Mouse (Mus musculus): ENCODE measurements around the gene Kif26b. TPM values are rescaled to one million over a fixed set of nuclear protein-coding genes. Genes with fewer than 3 reads are reported as not detected.

The Kif26b gene
- polyA plus RNA-seq, 1 experiment from 2014 or later = 7.6 TPM

DNA sequence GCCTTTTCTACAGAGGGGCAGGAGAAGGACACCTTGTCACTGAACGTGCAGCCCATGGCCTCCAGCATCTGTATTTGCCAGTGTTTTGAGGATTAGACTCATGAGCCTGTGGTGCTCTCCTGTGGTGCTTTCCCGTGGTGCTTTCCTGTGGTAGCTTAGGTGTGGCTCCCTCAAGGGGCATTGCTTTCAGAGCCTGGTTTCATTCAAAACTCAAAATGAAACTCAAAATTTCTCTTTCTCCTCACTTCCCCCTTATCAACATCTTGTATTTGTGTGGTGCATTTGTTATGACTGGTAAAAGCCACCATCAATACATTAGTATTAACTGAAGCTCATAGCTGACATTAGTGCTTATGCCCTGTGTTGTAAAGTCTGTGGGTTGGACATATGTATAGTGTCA is 112.9 kb downstream of the Kif26b start:
- H3K9me3 ChIP-seq (ENCODE audit: control insufficient read depth, low read depth, low read length) = no peaks in the 10 kb centered on the region
- H3K27ac ChIP-seq (ENCODE audit: low read length) = no peak overlapping the region
- 68% methylated on average over 2 of the region's 2 CpGs for WGBS
- H3K36me3 ChIP-seq (ENCODE audit: control insufficient read depth, insufficient read depth, low read length) = no peaks in the 10 kb centered on the region
- no peak for ATAC-seq (ENCODE audit: insufficient number of reproducible peaks, insufficient read depth, low FRiP score, low read depth)
- H3K4me3 ChIP-seq (ENCODE audit: low read depth, low read length) = no peak overlapping the region
- H3K27me3 ChIP-seq (ENCODE audit: control insufficient read depth, insufficient read depth, low read length) = no peaks in the 10 kb centered on the region
- no peak overlapping the region for H3K4me2 ChIP-seq (replicated peaks; ENCODE audit: low read depth, low read length)
- H3K4me1 ChIP-seq (ENCODE audit: control insufficient read depth, insufficient read depth, low read length) = 0 out of 2 replicates have a peak, but pooled peaks cover 13% of the 10 kb centered on the region
- H3K9ac ChIP-seq (replicated peaks; ENCODE audit: low read depth, low read length) = no peak overlapping the region

DNA sequence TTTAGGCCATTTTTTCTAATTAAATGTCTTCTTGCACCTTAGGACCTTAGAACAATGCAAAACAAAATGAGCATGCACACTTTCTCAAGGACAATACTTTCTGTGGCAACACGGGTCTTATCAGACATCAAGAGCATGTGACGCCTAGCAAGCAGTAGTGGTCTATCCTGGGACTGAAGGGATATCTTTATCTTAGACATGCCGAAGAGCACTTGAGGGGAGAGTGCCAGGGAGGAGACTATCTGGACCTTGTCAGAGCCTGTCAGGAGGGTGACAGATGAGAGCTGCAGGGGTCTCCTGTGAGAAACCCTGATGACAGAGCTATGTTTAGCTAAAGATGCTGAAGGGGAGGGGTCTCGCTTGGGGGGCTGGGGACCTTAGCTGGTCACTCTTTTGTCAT is 116.0 kb downstream of the Kif26b start:
- WGBS = 51% methylated on average over 4 of the region's 4 CpGs
- no peak overlapping the region for H3K9ac ChIP-seq (replicated peaks; ENCODE audit: low read depth, low read length)
- no peaks in the 10 kb centered on the region for H3K36me3 ChIP-seq (ENCODE audit: control insufficient read depth, insufficient read depth, low read length)
- H3K27ac ChIP-seq (ENCODE audit: low read length) = no peak overlapping the region
- no peak overlapping the region for H3K4me3 ChIP-seq (ENCODE audit: low read depth, low read length)
- no peak for ATAC-seq (ENCODE audit: insufficient number of reproducible peaks, insufficient read depth, low FRiP score, low read depth)
- no peaks in the 10 kb centered on the region for H3K9me3 ChIP-seq (ENCODE audit: control insufficient read depth, low read depth, low read length)
- H3K27me3 ChIP-seq (ENCODE audit: control insufficient read depth, insufficient read depth, low read length) = no peaks in the 10 kb centered on the region
- 0 out of 2 replicates have a peak, but pooled peaks cover 5% of the 10 kb centered on the region for H3K4me1 ChIP-seq (ENCODE audit: control insufficient read depth, insufficient read depth, low read length)
- H3K4me2 ChIP-seq (replicated peaks; ENCODE audit: low read depth, low read length) = no peak overlapping the region

DNA sequence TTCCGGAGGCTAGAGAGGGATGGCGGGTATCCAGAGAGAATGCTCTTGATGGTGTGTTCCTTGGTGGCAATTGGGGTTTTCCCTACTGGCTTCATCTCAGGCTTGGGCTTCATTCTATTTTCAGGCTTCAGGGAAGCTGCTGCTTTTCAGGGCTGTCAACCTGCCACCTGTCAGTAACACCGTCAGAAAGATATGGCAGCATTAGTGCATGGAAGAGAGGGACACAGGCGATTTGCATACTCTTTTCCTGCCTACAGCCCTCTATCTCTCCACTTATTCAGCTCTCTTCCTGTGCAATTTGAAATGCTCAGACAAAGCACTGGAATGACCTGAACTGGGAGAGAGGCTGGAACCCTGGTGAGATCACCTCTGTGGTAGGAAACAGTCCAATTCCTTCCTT is 117.7 kb downstream of the Kif26b start:
- Histone ChIP-seq H3K9ac (replicated peaks; ENCODE audit: low read depth, low read length) (no peak overlapping the region), H3K4me2 (replicated peaks; ENCODE audit: low read depth, low read length) (no peak overlapping the region), H3K27me3 (ENCODE audit: control insufficient read depth, insufficient read depth, low read length) (no peaks in the 10 kb centered on the region), H3K9me3 (ENCODE audit: control insufficient read depth, low read depth, low read length) (no peaks in the 10 kb centered on the region), H3K4me3 (ENCODE audit: low read depth, low read length) (no peak overlapping the region), H3K4me1 (ENCODE audit: control insufficient read depth, insufficient read depth, low read length) (no peaks in the 10 kb centered on the region), H3K27ac (ENCODE audit: low read length) (no peak overlapping the region), H3K36me3 (ENCODE audit: control insufficient read depth, insufficient read depth, low read length) (no peaks in the 10 kb centered on the region)
- WGBS = 88% methylated on average over 4 of the region's 4 CpGs
- ATAC-seq (ENCODE audit: insufficient number of reproducible peaks, insufficient read depth, low FRiP score, low read depth) = no peak

DNA sequence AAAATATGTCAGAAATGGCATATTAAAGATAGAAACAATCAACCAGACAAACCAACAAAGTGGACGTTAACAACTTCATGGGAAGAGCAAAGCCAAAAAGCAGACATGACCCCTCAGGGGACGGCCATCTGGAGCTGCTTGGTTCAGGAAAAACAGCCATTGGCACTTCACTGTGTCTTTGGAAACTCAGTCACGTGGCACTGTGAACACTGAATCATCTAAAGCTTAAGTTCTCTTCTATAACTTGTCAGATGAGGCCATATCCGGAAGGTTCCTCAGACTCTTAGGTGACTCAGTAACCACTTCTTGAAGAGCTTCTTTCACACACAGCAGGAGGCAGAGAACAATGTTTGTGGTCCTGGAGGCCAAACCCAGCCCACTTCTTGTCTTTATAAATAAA is 126.6 kb downstream of the Kif26b start:
- H3K27me3 ChIP-seq (ENCODE audit: control insufficient read depth, insufficient read depth, low read length) = no peaks in the 10 kb centered on the region
- H3K4me2 ChIP-seq (replicated peaks; ENCODE audit: low read depth, low read length) = no peak overlapping the region
- H3K9ac ChIP-seq (replicated peaks; ENCODE audit: low read depth, low read length) = no peak overlapping the region
- no peaks in the 10 kb centered on the region for H3K36me3 ChIP-seq (ENCODE audit: control insufficient read depth, insufficient read depth, low read length)
- ATAC-seq (ENCODE audit: insufficient number of reproducible peaks, insufficient read depth, low FRiP score, low read depth) = no peak
- H3K4me1 ChIP-seq (ENCODE audit: control insufficient read depth, insufficient read depth, low read length) = no peaks in the 10 kb centered on the region
- WGBS = 87% methylated on average over 4 of the region's 4 CpGs
- H3K4me3 ChIP-seq (ENCODE audit: low read depth, low read length) = no peak overlapping the region
- no peaks in the 10 kb centered on the region for H3K9me3 ChIP-seq (ENCODE audit: control insufficient read depth, low read depth, low read length)
- no peak overlapping the region for H3K27ac ChIP-seq (ENCODE audit: low read length)

DNA sequence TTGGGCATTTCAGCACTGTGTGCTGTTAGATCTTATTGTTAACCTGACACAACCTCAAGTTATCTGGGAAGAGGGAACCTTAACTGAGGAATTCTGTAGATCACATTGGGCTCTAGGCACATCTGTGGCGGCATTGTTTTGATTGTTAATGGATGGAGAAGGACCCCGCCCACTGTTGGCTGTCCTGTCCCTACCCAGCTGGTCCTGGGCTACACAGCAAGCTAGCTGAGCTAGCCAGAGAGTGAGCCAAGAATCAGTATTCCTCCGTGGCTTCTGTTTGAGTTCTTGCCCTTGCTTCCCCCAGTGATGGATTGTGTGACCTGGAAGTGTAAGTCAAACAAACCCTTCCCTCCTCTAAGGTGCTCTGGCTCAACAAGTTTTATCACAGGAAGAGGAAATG is 132.1 kb downstream of the Kif26b start:
- H3K4me1 ChIP-seq (ENCODE audit: control insufficient read depth, insufficient read depth, low read length) = peaks cover 17% of the 10 kb centered on the region
- no peak overlapping the region for H3K4me2 ChIP-seq (replicated peaks; ENCODE audit: low read depth, low read length)
- no peak overlapping the region for H3K4me3 ChIP-seq (ENCODE audit: low read depth, low read length)
- ATAC-seq (ENCODE audit: insufficient number of reproducible peaks, insufficient read depth, low FRiP score, low read depth) = no peak
- H3K9ac ChIP-seq (replicated peaks; ENCODE audit: low read depth, low read length) = no peak overlapping the region
- no peaks in the 10 kb centered on the region for H3K9me3 ChIP-seq (ENCODE audit: control insufficient read depth, low read depth, low read length)
- H3K27me3 ChIP-seq (ENCODE audit: control insufficient read depth, insufficient read depth, low read length) = no peaks in the 10 kb centered on the region
- no peaks in the 10 kb centered on the region for H3K36me3 ChIP-seq (ENCODE audit: control insufficient read depth, insufficient read depth, low read length)
- whole genome bisulfite sequencing = 25% methylated on average over 3 of the region's 3 CpGs
- no peak overlapping the region for H3K27ac ChIP-seq (ENCODE audit: low read length)

DNA sequence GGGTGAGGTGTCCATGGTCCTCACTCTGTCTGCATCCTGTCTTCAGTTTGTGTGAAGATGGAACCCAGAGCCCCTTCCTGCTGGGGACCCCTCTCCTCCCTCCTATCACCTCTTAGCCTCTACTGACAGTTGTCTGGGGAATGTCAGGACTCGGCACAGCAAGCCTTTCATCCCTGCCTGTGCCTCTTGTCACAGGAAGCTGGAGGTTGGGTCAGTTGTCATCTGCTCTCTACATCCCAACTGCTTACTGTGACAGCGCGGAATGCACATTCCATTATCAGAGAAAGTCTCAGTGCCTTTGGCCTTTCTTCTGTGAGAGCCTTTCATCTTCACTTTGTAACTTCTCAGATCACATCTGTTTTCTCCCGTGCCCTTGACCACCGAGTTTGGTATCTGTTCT is 132.6 kb downstream of the Kif26b start:
- peak; percentile 37; the same call in 1 of the 2 replicates for ATAC-seq (ENCODE audit: insufficient number of reproducible peaks, insufficient read depth, low FRiP score, low read depth)
- H3K4me1 ChIP-seq (ENCODE audit: control insufficient read depth, insufficient read depth, low read length) = peaks cover 17% of the 10 kb centered on the region
- no peak overlapping the region for H3K4me3 ChIP-seq (ENCODE audit: low read depth, low read length)
- 20% methylated on average over 5 of the region's 5 CpGs for WGBS
- H3K9ac ChIP-seq (replicated peaks; ENCODE audit: low read depth, low read length) = no peak overlapping the region
- no peaks in the 10 kb centered on the region for H3K36me3 ChIP-seq (ENCODE audit: control insufficient read depth, insufficient read depth, low read length)
- no peak overlapping the region for H3K27ac ChIP-seq (ENCODE audit: low read length)
- no peaks in the 10 kb centered on the region for H3K27me3 ChIP-seq (ENCODE audit: control insufficient read depth, insufficient read depth, low read length)
- H3K4me2 ChIP-seq (replicated peaks; ENCODE audit: low read depth, low read length) = no peak overlapping the region
- H3K9me3 ChIP-seq (ENCODE audit: control insufficient read depth, low read depth, low read length) = no peaks in the 10 kb centered on the region

DNA sequence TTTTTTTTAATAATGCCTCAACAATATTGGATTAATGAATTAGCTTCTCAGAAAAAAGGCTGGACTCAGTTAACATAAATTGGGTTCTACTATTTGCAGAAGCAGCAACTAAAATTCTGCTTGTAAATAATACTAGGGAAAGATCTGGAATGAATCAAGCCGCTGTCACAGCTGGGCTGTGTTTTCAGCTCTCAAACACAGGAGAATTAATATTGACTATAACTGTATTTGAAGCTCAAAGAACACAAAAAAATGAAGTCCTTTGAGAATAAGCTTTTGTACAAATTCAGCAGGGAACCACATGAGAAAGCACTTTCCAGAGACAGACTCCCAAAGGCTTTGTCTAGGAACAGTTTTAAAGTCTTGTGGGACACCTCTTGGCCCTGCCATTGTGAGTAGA is 134.6 kb downstream of the Kif26b start:
- Histone ChIP-seq H3K27me3 (ENCODE audit: control insufficient read depth, insufficient read depth, low read length) (no peaks in the 10 kb centered on the region), H3K9me3 (ENCODE audit: control insufficient read depth, low read depth, low read length) (no peaks in the 10 kb centered on the region), H3K4me2 (replicated peaks; ENCODE audit: low read depth, low read length) (no peak overlapping the region), H3K36me3 (ENCODE audit: control insufficient read depth, insufficient read depth, low read length) (no peaks in the 10 kb centered on the region), H3K4me3 (ENCODE audit: low read depth, low read length) (no peak overlapping the region), H3K27ac (ENCODE audit: low read length) (peak overlapping the region; percentile 21; the same call in 1 of the 2 replicates), H3K9ac (replicated peaks; ENCODE audit: low read depth, low read length) (no peak overlapping the region), H3K4me1 (ENCODE audit: control insufficient read depth, insufficient read depth, low read length) (peaks cover 17% of the 10 kb centered on the region)
- no peak for ATAC-seq (ENCODE audit: insufficient number of reproducible peaks, insufficient read depth, low FRiP score, low read depth)
- WGBS = 43% methylated on average over 1 of the region's 1 CpGs

DNA sequence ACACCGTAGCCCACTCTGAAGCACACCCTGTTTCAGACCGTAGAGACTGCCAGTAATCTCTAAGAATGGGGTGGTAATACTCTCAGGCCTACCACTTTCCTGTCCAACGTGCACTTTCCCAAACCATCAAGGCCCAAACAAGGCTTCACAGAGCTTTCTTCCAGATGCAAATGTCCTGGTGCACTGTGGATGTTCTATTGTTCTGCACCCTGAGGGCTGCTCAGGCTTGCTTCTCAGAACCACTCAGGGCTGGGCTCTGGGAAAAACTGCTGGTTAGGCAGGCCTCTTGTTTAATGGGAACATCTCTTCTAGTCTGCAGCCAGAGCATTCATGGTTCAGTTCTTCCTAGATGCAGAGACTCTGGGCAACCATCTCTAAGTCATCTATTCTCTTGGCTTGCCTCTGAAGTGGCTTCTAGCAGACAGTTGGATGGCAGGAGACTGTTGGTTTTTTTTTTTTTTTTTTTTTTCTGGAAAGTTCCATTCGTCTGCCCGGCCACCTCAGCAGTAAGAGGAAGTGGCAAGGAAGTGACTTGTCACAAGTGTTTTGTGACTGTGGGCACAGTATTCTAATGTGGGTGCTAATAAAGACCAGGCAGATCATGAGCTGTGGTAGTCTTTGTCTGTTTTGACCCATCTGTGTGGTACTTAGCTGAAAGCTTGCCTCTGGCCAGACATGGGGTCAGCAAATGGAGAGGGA is 135.5 kb downstream of the Kif26b start:
- 91% methylated on average over 5 of the region's 5 CpGs for WGBS
- Histone ChIP-seq H3K27ac (ENCODE audit: low read length) (no peak overlapping the region), H3K36me3 (ENCODE audit: control insufficient read depth, insufficient read depth, low read length) (no peaks in the 10 kb centered on the region), H3K9me3 (ENCODE audit: control insufficient read depth, low read depth, low read length) (no peaks in the 10 kb centered on the region), H3K4me3 (ENCODE audit: low read depth, low read length) (no peak overlapping the region), H3K9ac (replicated peaks; ENCODE audit: low read depth, low read length) (no peak overlapping the region), H3K4me2 (replicated peaks; ENCODE audit: low read depth, low read length) (no peak overlapping the region), H3K27me3 (ENCODE audit: control insufficient read depth, insufficient read depth, low read length) (no peaks in the 10 kb centered on the region), H3K4me1 (ENCODE audit: control insufficient read depth, insufficient read depth, low read length) (peaks cover 17% of the 10 kb centered on the region)
- no peak for ATAC-seq (ENCODE audit: insufficient number of reproducible peaks, insufficient read depth, low FRiP score, low read depth)

DNA sequence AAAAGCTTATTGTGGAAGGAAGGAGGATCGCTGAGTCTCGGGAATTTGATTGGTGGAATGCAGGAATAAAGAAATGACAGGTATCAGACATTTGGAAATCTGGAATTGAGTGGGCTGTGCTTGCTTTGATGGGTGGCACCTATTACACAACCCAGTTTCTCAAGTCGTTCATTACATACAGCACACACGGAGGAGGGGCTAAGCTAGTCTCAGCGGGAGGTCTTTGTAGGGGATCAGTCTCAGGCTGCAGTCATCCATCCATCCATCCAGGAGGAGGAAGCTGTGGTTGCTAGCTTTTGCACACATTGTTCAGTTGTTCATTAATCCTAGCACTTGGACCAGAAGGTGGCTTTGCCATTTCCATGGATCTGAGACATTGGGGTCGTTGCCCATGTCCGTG is 137.6 kb downstream of the Kif26b start:
- Histone ChIP-seq H3K9me3 (ENCODE audit: control insufficient read depth, low read depth, low read length) (no peaks in the 10 kb centered on the region), H3K4me1 (ENCODE audit: control insufficient read depth, insufficient read depth, low read length) (peaks cover 10% of the 10 kb centered on the region), H3K4me2 (replicated peaks; ENCODE audit: low read depth, low read length) (no peak overlapping the region), H3K9ac (replicated peaks; ENCODE audit: low read depth, low read length) (no peak overlapping the region), H3K36me3 (ENCODE audit: control insufficient read depth, insufficient read depth, low read length) (no peaks in the 10 kb centered on the region), H3K4me3 (ENCODE audit: low read depth, low read length) (no peak overlapping the region), H3K27ac (ENCODE audit: low read length) (no peak overlapping the region), H3K27me3 (ENCODE audit: control insufficient read depth, insufficient read depth, low read length) (no peaks in the 10 kb centered on the region)
- no peak for ATAC-seq (ENCODE audit: insufficient number of reproducible peaks, insufficient read depth, low FRiP score, low read depth)
- 81% methylated on average over 7 of the region's 7 CpGs for WGBS

All from stomach, embryonic 14.5 days (tissue).